Mouse (Mus musculus): Measurements from ENCODE around the gene Ccdc115.

GRCm38 (mm10) chr1:34478891-34479655 is 39.6 kb upstream of the Ccdc115 start:
- TF ChIP-seq MYOG (IDR thresholded peaks at IDR 0.05; ENCODE audit: control insufficient read depth, extremely low read depth, insufficient read length) (no peak), MYOD1 (IDR thresholded peaks at IDR 0.05; ENCODE audit: control insufficient read depth, insufficient read length, low read depth) (no peak)
